8 mouse cellular contexts compared by ENCODE assay signal in genomic region chr19:37561106-37561892, GRCm38 (mm10). TPM values are rescaled to one million over a fixed set of nuclear protein-coding genes. Genes with fewer than 3 reads are reported as not detected.
A peak's percentile ranks its signal among the peaks of the same experiment; 100 is the strongest.
DNase-seq lines count a peak whose midpoint lies in the region; ATAC-seq lines count a peak whose summit lies in the region.

No protein-coding gene starts in this region.

- peak; percentile 55; the same call in 1 of the 2 replicates for ATAC-seq in limb, embryonic 15.5 days (ENCODE audit: insufficient number of reproducible peaks, low FRiP score, low TSS enrichment, low read depth)
- peak; percentile 57 for ATAC-seq in erythroid progenitor cell, adult 5-6 weeks (replicated peaks; ENCODE audit: low FRiP score, poor library complexity, severe bottlenecking)

- no peak overlapping the region for H3K27ac ChIP-seq in limb, embryonic 15.5 days
- H3K27ac ChIP-seq in limb, embryonic 10.5 days = no peak overlapping the region

- no peaks in the 10 kb centered on the region for H3K36me3 ChIP-seq in limb, embryonic 15.5 days
- no peaks in the 10 kb centered on the region for H3K36me3 ChIP-seq in limb, embryonic 10.5 days

- 55% methylated on average over 10 of the region's 10 CpGs for WGBS in limb, embryonic 15.5 days
- 69% methylated on average over 10 of the region's 10 CpGs for WGBS in limb, embryonic 10.5 days

- no peaks in the 10 kb centered on the region for H3K27me3 ChIP-seq in limb, embryonic 15.5 days
- H3K27me3 ChIP-seq in limb, embryonic 10.5 days (ENCODE audit: low read depth, poor library complexity, severe bottlenecking) = no peaks in the 10 kb centered on the region

- no peak for DNase-seq in limb, embryonic 10.5 days (ENCODE audit: low spot score)
- DNase-seq in kidney, postnatal 14 days = peak; percentile 57
- DNase-seq in naive thymus-derived CD4-positive, alpha-beta T cell, adult 2 months (ENCODE audit: low read depth) = peak; percentile 61
- no peak for DNase-seq in layer of hippocampus, postnatal 36 days
- DNase-seq in layer of hippocampus, adult 9-10 months (ENCODE audit: low spot score) = no peak
- DNase-seq in MN1 (ENCODE audit: low spot score) = no peak

- no peak overlapping the region for H3K4me2 ChIP-seq in limb, embryonic 15.5 days

- H3K9ac ChIP-seq in limb, embryonic 15.5 days = no peak overlapping the region

- peaks cover 6% of the 10 kb centered on the region; the same call in 1 of the 2 replicates for H3K4me1 ChIP-seq in limb, embryonic 15.5 days
- peaks cover 14% of the 10 kb centered on the region for H3K4me1 ChIP-seq in limb, embryonic 10.5 days

- no peak overlapping the region for H3K4me3 ChIP-seq in limb, embryonic 15.5 days
- no peak overlapping the region for H3K4me3 ChIP-seq in limb, embryonic 10.5 days

- H3K9me3 ChIP-seq in limb, embryonic 15.5 days = no peaks in the 10 kb centered on the region
- H3K9me3 ChIP-seq in limb, embryonic 10.5 days (replicated peaks) = no peaks in the 10 kb centered on the region

RNA-seq across cellular contexts. Expression of gene Exoc6, which starts 11.1 kb away (rescaled TPM):
- polyA plus RNA-seq in limb, embryonic 15.5 days (2015; fragmentation: Nextera tagmentation; extraction: Ambion mirVana) = 7.9 and 10.0 TPM in 2 replicates
- polyA plus RNA-seq in limb, embryonic 10.5 days (2016; fragmentation: Nextera tagmentation; extraction: Ambion mirVana) = 7.2 and 7.3 TPM in 2 replicates
- total RNA-seq in erythroid progenitor cell, adult 5-6 weeks (2015; ENCODE audit: low replicate concordance) = 26.3 and 32.7 TPM in 2 replicates
- 39.3 and 39.6 TPM in 2 replicates for total RNA-seq in erythroid progenitor cell, adult 5-6 weeks (2017; ENCODE audit: low replicate concordance)
- total RNA-seq in layer of hippocampus, postnatal 36 days (2021) = 10 to 100 TPM; 48.1 to 52.3 TPM

Comparison
In these comparisons a context has a peak if more than half of its experiments do, and no peak if none do; other contexts are left out.
1. DNase-seq: peak in kidney, postnatal 14 days (single experiment) and naive thymus-derived CD4-positive, alpha-beta T cell, adult 2 months (single experiment); none in limb, embryonic 10.5 days (single experiment), layer of hippocampus, postnatal 36 days (0 of 2), layer of hippocampus, adult 9-10 months (single experiment) and MN1 (single experiment).